Mouse (Mus musculus) kidney, postnatal 0 days (tissue): ENCODE results near the gene Slc38a5. TPM values are rescaled to one million over a fixed set of nuclear protein-coding genes. Genes with fewer than 3 reads are reported as not detected.

ENCODE experiments used
- ATAC-seq: fragments of 200-750 bp; cut with Nextera tagmentation; replicated peaks from 2 replicates; pipeline ENCODE4 v1.8.0; 2017; ENCODE audit warnings: low read depth, moderate number of reproducible peaks, moderate TSS enrichment, moderate library complexity; ENCODE audit not compliant: low FRiP score
- DNase-seq: peaks from one replicate; pipeline ENCODE4 v3.0.0-alpha.2; 2016; ENCODE audit warnings: low spot score
- H3K27ac ChIP-seq: fragments of 300-500 bp; sonication (generic); 2 replicates; pipeline ENCODE4 v1.5.1; 2014; ENCODE audit warnings: mild to moderate bottlenecking
- H3K27me3 ChIP-seq: fragments of 300-500 bp; sonication (generic); 2 replicates; pipeline ENCODE4 v1.6.1; 2014; ENCODE audit warnings: low read length, mixed read lengths; ENCODE audit not compliant: insufficient read depth
- H3K36me3 ChIP-seq: fragments of 300-500 bp; sonication (generic); 2 replicates; pipeline ENCODE4 v1.6.1; 2014; ENCODE audit warnings: low read length, mixed read lengths; ENCODE audit not compliant: insufficient read depth
- H3K4me1 ChIP-seq: fragments of 300-500 bp; sonication (generic); replicated peaks from 2 replicates; pipeline ENCODE4 v1.6.1; 2014; ENCODE audit warnings: antibody characterized with exemption, low read length, mixed read lengths; ENCODE audit not compliant: insufficient read depth
- H3K4me2 ChIP-seq: fragments of 300-500 bp; sonication (generic); 2 replicates; pipeline ENCODE4 v1.6.1; 2014; ENCODE audit warnings: mild to moderate bottlenecking, low read length, moderate library complexity, mixed read lengths
- H3K4me3 ChIP-seq: fragments of 300-500 bp; sonication (generic); replicated peaks from 2 replicates; pipeline ENCODE4 v1.5.1; 2014; ENCODE audit warnings: low read depth, low read length
- H3K9ac ChIP-seq: fragments of 300-500 bp; sonication (generic); 2 replicates; pipeline ENCODE4 v1.6.1; 2014; ENCODE audit warnings: low read depth, low read length
- H3K9me3 ChIP-seq: fragments of 300-500 bp; sonication (generic); replicated peaks from 2 replicates; pipeline ENCODE4 v1.6.1; 2016; ENCODE audit warnings: low read length, inconsistent platforms, mixed read lengths
- CTCF ChIP-seq: IDR thresholded peaks from 2 replicates; pipeline ENCODE4 v1.5.1; 2016; ENCODE audit warnings: antibody characterized with exemption, low read depth, mild to moderate bottlenecking, moderate library complexity
- WGBS: fragments of 180-500 bp; shearing (Covaris S2); extraction: QIAGEN DNeasy Blood & Tissue Kit; methylation state at CpG from one replicate; pipeline ENCODE4 v1.1.7; 2014; 5-methylcytosine and 5-hydroxymethylcytosine counted together
- polyA plus RNA-seq: library from polyadenylated mRNA; unstranded; fragments of >200 nt; fragmentation: Nextera tagmentation; extraction: Ambion mirVana; gene quantifications from 2 replicates; pipeline ENCODE4 v1.2.1, GENCODE M21; 2015

Slc38a5 gene
- polyA plus RNA-seq, 1 experiment from 2014 or later = 0.42 TPM

- TF ChIP-seq CTCF = no peak
- Histone ChIP-seq H3K36me3 (0 out of 2 replicates have a peak, but pooled peaks cover 2% of the 10 kb centered on the region), H3K9me3 (no peaks in the 10 kb centered on the region), H3K27ac (no peak overlapping the region), H3K4me1 (no peaks in the 10 kb centered on the region), H3K4me2 (no peak overlapping the region), H3K27me3 (no peaks in the 10 kb centered on the region), H3K9ac (no peak overlapping the region), H3K4me3 (no peak overlapping the region)
- ATAC-seq (no peak), DNase-seq (no peak)
- 67% methylated on average over 2 of the region's 2 CpGs for WGBS
Measured at GRCm38 (mm10) chrX:8236704-8237103, 34.2 kb upstream of the Slc38a5 start.

GRCm38 (mm10) chrX:8238804-8239395 is 32.0 kb upstream of the Slc38a5 start:
- Histone ChIP-seq H3K4me1 (no peaks in the 10 kb centered on the region), H3K27ac (no peak overlapping the region), H3K27me3 (no peaks in the 10 kb centered on the region), H3K4me2 (no peak overlapping the region), H3K4me3 (no peak overlapping the region), H3K9ac (no peak overlapping the region), H3K36me3 (0 out of 2 replicates have a peak, but pooled peaks cover 2% of the 10 kb centered on the region), H3K9me3 (no peaks in the 10 kb centered on the region)
- DNase-seq (no peak), ATAC-seq (no peak)
- no peak for TF ChIP-seq CTCF
- WGBS = 80% methylated on average over 13 of the region's 13 CpGs

- Histone ChIP-seq H3K27me3 (no peaks in the 10 kb centered on the region), H3K9ac (no peak overlapping the region), H3K9me3 (no peaks in the 10 kb centered on the region), H3K27ac (no peak overlapping the region), H3K36me3 (no peaks in the 10 kb centered on the region), H3K4me2 (no peak overlapping the region), H3K4me1 (no peaks in the 10 kb centered on the region), H3K4me3 (no peak overlapping the region)
- ATAC-seq = no peak
- DNase-seq = no peak
- 80% methylated on average over 2 of the region's 2 CpGs for WGBS
- peak; percentile 50 for TF ChIP-seq CTCF
Measured at GRCm38 (mm10) chrX:8247680-8248079, 23.3 kb upstream of the Slc38a5 start.

GRCm38 (mm10) chrX:8248542-8249120 is 22.3 kb upstream of the Slc38a5 start:
- no peaks in the 10 kb centered on the region for H3K9me3 ChIP-seq
- TF ChIP-seq CTCF = no peak
- no peak overlapping the region for H3K9ac ChIP-seq
- no peak for DNase-seq
- H3K27ac ChIP-seq = no peak overlapping the region
- ATAC-seq = no peak
- no peaks in the 10 kb centered on the region for H3K36me3 ChIP-seq
- no peaks in the 10 kb centered on the region for H3K4me1 ChIP-seq
- H3K4me3 ChIP-seq = no peak overlapping the region
- whole genome bisulfite sequencing = 75% methylated on average over 8 of the region's 8 CpGs
- H3K27me3 ChIP-seq = no peaks in the 10 kb centered on the region
- no peak overlapping the region for H3K4me2 ChIP-seq

- DNase-seq = peak; percentile 4
- TF ChIP-seq CTCF = no peak
- Histone ChIP-seq H3K4me3 (peak overlapping the region; percentile 44), H3K9ac (peak overlapping the region; percentile 59), H3K4me1 (no peaks in the 10 kb centered on the region), H3K27ac (no peak overlapping the region), H3K27me3 (no peaks in the 10 kb centered on the region), H3K9me3 (no peaks in the 10 kb centered on the region), H3K4me2 (peak overlapping the region; percentile 53), H3K36me3 (no peaks in the 10 kb centered on the region)
- peak; percentile 52 for ATAC-seq
- WGBS = 28% methylated on average over 18 of the region's 18 CpGs
Measured at GRCm38 (mm10) chrX:8251789-8252333, 19.1 kb upstream of the Slc38a5 start.

GRCm38 (mm10) chrX:8252334-8253285 is 18.3 kb upstream of the Slc38a5 start, which contains the start of gene Ftsj1:
Ftsj1 (minus strand) TSS chrX:8252406.
- Histone ChIP-seq H3K9ac (peak within 1 kb of the TSS; percentile 59), H3K9me3 (no peaks in the 10 kb centered on the region), H3K4me2 (peak within 1 kb of the TSS; percentile 53), H3K36me3 (no peaks in the 10 kb centered on the region), H3K4me1 (no peaks in the 10 kb centered on the region), H3K27me3 (no peaks in the 10 kb centered on the region), H3K4me3 (peak within 1 kb of the TSS; percentile 44), H3K27ac (0 out of 2 replicates have a peak within 1 kb of the TSS, but pooled peaks have one; percentile 47)
- 22% methylated on average over 45 of the region's 45 CpGs for WGBS
- DNase-seq (peak; percentile 93), ATAC-seq (peak; percentile 95)
- no peak for TF ChIP-seq CTCF
